Mouse (Mus musculus): ENCODE data around the gene Gdpd5. TPM values are rescaled to one million over a fixed set of nuclear protein-coding genes. Genes with fewer than 3 reads are reported as not detected.

The Gdpd5 gene
- polyA plus RNA-seq (2015; fragmentation: Nextera tagmentation; extraction: Ambion mirVana), result 41.2 and 45.7 TPM in 2 replicates

DNA sequence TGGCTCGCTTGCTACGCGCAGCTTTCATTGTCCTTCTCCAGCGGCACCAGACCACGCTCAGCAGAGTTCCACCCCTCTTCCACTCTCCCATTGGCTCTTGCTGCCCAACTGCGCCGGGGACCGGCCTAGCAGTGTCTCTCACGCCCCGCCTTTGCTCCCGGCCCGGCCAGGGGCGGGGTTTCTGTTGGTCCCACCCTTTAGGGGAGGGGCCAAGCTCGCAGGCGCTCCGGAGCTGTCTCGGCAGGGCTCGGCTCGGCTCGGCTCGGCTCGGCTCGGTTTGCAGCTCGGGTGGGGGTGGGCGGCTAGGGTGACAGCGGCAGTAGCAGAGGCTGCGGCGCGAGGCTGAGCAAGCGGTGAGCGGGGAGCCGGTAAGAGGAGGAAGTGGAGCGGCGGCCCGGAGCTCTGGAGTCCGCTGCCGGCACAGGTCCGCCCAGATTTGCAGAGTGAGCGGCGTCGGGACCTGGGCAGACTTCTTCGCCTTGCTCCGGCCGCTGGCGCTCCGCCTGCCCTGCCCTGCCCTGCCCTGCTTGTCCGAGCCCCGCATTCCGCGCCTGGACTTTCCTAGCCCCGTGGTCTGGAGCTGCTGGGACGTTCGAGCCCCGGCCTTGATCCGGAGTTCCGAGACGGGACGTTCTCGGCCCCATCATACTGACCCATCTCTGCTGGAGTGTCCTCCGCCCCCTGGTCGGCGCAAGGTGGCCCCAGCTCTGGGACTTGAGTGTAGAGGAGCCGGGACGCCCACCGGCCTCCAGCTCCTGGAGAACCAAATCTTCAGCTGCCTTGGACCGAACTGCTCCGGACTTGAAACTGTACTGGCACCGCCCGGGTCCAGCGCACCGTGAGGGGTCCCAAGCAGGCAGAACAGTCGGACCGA lies at the start of gene Gdpd5:
Gene Gdpd5 (plus strand): TSS at position 201 of the 874 bp plus-strand sequence.
- no peaks in the 10 kb centered on the region for H3K27me3 ChIP-seq (replicated peaks)
- WGBS, result under 1% methylated on average over 73 of the region's 73 CpGs
- peak within 1 kb of the TSS; percentile 91 for H3K4me2 ChIP-seq

DNA sequence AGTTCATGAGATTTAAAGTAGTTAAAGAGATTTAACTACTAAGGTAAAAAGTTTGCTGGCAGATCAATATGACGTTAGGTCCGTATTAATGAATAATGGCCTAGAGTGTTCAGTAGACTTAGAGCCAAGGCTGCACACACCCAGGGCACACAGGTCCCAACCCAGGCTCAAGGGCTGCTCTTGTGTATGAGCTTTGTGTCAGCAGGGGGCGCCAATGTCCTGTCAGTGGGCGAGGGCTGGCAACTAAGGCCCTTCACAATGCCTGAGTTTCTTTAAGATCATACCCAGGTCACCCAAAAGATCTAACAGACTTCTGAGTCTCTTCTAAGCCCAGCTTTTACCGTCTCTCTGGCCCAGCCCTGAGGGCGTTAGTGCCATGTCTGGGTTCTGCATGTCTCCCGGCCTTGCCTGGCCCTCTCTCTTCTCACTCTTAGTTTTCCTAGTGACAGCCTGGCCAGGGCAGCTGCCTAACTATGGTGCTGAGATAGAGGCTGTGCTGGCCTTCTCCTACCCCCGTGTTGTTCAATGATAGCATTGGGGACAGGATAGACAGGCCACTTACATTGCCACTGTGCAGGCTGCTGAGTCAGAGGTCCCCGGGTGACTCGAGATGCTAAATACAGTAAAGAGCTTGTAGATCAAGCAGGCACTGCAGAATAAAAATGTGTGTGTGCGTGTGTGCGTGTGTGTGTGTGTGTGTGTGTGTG lies 48.3 kb upstream of the Gdpd5 start:
- ATAC-seq (ENCODE audit: low FRiP score), result no peak; the same call in 1 of the 2 replicates
- Histone ChIP-seq H3K27ac (replicated peaks) (peak overlapping the region; percentile 49), H3K4me1 (peaks cover 15% of the 10 kb centered on the region), H3K9ac (replicated peaks) (no peak overlapping the region), H3K27me3 (replicated peaks) (no peaks in the 10 kb centered on the region), H3K9me3 (replicated peaks) (no peaks in the 10 kb centered on the region), H3K4me2 (no peak overlapping the region), H3K36me3 (peaks cover 34% of the 10 kb centered on the region), H3K4me3 (replicated peaks) (no peak overlapping the region)
- 43% methylated on average over 12 of the region's 12 CpGs for WGBS

More for the DNA sequence above, at the start of gene Gdpd5:
- peak within 1 kb of the TSS; percentile 82 for H3K4me3 ChIP-seq (replicated peaks)
- peak within 1 kb of the TSS; percentile 84 for H3K9ac ChIP-seq (replicated peaks)
- peak within 1 kb of the TSS; percentile 98 for H3K27ac ChIP-seq (replicated peaks)
- H3K9me3 ChIP-seq (replicated peaks), result no peaks in the 10 kb centered on the region
- peaks cover 52% of the 10 kb centered on the region for H3K4me1 ChIP-seq
- no peaks in the 10 kb centered on the region for H3K36me3 ChIP-seq
- ATAC-seq (ENCODE audit: low FRiP score), result peak; percentile 95

DNA sequence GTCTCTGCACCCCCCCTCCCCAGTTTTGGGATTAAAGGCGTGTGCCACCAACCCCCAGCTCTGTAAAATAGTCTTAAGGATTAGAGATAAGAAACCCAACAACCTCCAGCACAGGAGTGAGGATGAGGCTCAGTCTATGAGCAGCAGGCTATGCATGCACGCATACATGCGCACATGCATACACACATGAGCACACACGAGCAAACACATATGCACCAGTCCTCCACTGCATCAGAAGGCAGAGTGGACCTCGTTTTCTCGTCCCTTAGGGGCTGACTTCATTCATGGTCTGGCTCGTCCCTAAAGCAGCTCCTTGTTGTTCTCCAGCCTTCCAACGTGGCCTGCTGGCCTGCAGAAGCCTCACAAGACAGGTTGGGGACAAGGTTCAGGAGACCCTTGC lies 40.5 kb upstream of the Gdpd5 start:
- H3K27ac ChIP-seq (replicated peaks), result no peak overlapping the region
- H3K4me3 ChIP-seq (replicated peaks), result no peak overlapping the region
- ATAC-seq (ENCODE audit: low FRiP score), result no peak
- no peak overlapping the region for H3K4me2 ChIP-seq
- 87% methylated on average over 8 of the region's 8 CpGs for WGBS
- H3K9ac ChIP-seq (replicated peaks), result no peak overlapping the region
- no peaks in the 10 kb centered on the region for H3K9me3 ChIP-seq (replicated peaks)
- no peaks in the 10 kb centered on the region for H3K27me3 ChIP-seq (replicated peaks)
- peaks cover 27% of the 10 kb centered on the region for H3K36me3 ChIP-seq
- H3K4me1 ChIP-seq, result no peaks in the 10 kb centered on the region

DNA sequence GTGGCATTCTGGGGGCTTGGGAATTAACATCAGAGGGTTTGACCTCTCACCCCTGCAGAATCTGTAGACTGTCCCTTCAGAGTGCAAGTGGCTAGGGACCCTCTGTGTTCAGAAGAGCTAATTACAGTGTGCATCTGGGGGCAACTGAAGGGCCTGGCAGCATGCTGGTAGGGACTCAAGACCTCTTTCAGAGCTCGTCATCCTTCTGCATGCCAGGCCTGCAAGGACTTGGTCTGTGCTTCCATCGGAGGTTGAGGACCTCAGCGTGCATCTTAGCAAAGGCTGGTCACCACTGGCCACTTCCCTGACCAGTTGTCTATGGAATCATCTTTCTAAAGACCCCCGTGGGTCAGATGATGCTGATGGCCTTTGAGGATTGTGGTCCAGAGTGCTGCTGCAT lies 37.6 kb upstream of the Gdpd5 start:
- Histone ChIP-seq H3K4me3 (replicated peaks) (no peak overlapping the region), H3K4me2 (no peak overlapping the region), H3K36me3 (peaks cover 12% of the 10 kb centered on the region), H3K9ac (replicated peaks) (no peak overlapping the region), H3K27me3 (replicated peaks) (no peaks in the 10 kb centered on the region), H3K4me1 (no peaks in the 10 kb centered on the region), H3K9me3 (replicated peaks) (no peaks in the 10 kb centered on the region), H3K27ac (replicated peaks) (no peak overlapping the region)
- no peak for ATAC-seq (ENCODE audit: low FRiP score)
- 87% methylated on average over 4 of the region's 4 CpGs for WGBS

DNA sequence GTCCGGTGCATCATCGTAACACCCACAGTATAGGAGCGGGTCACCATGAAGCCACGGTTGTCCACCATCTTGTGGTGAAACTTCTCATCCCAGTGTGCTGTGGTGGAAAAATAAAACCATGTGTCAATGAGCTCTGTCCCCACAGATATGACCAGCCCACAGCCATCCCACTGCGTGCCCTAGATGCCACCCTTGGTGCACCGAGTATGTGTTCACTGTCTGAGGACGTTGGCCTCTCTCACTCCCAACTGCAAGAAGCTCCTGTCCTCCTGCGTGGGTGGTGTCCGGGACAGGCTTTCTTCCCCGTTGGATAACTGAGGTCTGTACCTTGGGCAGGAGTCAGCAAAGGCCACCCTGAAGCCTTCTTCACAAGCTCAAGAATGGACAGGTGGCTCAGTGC lies 33.9 kb upstream of the Gdpd5 start:
- Histone ChIP-seq H3K4me3 (replicated peaks) (no peak overlapping the region), H3K9ac (replicated peaks) (no peak overlapping the region), H3K27me3 (replicated peaks) (no peaks in the 10 kb centered on the region), H3K27ac (replicated peaks) (no peak overlapping the region), H3K9me3 (replicated peaks) (no peaks in the 10 kb centered on the region), H3K36me3 (peaks cover 12% of the 10 kb centered on the region), H3K4me1 (peaks cover 28% of the 10 kb centered on the region), H3K4me2 (no peak overlapping the region)
- 95% methylated on average over 10 of the region's 10 CpGs for WGBS
- no peak for ATAC-seq (ENCODE audit: low FRiP score)

DNA sequence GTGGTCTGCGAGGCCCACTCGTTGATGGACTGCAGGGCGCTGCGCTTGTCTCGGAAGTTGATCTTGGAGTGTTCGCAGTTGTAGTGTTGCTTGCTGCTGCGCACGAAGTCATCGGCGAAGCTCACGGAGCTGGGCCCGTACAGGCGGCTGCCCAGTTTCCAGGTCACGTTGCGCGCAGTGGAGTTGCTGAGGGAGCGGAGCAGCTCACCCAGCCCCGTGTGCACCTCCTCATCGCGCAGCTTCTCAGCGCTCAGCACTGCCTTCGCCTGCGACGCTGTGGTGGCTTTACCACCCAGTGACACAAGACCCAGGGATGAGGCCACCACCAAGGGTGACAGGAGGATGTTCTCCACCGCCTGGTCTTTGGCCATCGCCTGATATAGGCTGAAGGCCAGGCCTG lies 32.3 kb upstream of the Gdpd5 start:
- H3K36me3 ChIP-seq, result peaks cover 12% of the 10 kb centered on the region
- no peak for ATAC-seq (ENCODE audit: low FRiP score)
- 96% methylated on average over 26 of the region's 26 CpGs for WGBS

DNA sequence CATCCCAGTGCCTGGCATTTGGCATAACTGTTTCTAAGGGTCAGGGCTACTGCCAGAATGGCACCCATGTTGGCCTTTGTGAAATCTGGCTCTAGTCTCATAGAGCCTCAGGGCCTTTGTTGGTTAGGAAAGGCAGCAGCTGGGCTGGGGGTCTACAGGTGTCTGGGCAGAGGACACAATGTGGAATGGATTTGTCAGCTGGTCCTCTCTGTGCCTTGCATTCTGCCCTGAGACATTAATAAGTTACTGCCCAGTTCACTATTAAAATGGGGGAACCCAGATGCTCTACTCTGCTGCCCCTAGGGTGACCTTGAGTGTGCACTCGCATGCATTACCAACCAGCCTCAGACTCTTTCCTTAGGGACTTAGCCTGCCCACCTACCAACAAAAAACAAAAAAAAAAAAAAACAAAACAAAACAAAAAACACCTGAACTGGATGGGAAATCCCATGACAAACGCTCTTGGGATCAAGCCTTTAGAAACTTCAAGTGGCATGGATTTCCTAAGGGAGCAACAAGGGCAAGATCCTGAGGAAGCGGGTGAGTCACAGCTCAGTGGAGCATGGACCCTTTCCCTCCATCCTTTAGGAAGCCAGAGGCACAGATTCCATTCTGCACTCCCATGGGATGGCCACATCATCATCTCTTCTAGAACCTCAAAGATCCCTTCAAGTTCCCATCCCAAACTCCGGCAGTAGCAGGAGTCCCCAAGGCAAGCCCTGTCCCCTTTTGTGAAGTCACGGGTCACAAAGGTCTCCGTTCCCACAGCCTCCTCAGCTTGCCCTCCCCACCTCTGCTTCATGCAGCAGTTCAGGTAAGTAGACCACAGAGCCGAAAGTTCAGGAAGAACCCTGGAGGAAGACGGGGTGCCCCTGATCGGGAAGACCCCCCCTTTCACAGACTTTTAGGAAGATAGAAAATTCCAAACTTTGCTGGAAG lies 31.2 kb upstream of the Gdpd5 start:
- peak overlapping the region; percentile 50 for H3K9ac ChIP-seq (replicated peaks)
- H3K27ac ChIP-seq (replicated peaks), result no peak overlapping the region
- H3K9me3 ChIP-seq (replicated peaks), result no peaks in the 10 kb centered on the region
- H3K36me3 ChIP-seq, result peaks cover 12% of the 10 kb centered on the region
- no peak for ATAC-seq (ENCODE audit: low FRiP score)
- H3K4me2 ChIP-seq, result peak overlapping the region; percentile 57
- no peaks in the 10 kb centered on the region for H3K27me3 ChIP-seq (replicated peaks)
- peak overlapping the region; percentile 43; the same call in 1 of the 2 replicates for H3K4me3 ChIP-seq (replicated peaks)
- H3K4me1 ChIP-seq, result peaks cover 44% of the 10 kb centered on the region
- 84% methylated on average over 9 of the region's 9 CpGs for WGBS

More for the DNA sequence above, 32.3 kb upstream of the Gdpd5 start:
- Histone ChIP-seq H3K9ac (replicated peaks) (no peak overlapping the region), H3K4me1 (peaks cover 40% of the 10 kb centered on the region), H3K4me3 (replicated peaks) (no peak overlapping the region), H3K4me2 (no peak overlapping the region), H3K27ac (replicated peaks) (no peak overlapping the region), H3K27me3 (replicated peaks) (no peaks in the 10 kb centered on the region), H3K9me3 (replicated peaks) (no peaks in the 10 kb centered on the region)

DNA sequence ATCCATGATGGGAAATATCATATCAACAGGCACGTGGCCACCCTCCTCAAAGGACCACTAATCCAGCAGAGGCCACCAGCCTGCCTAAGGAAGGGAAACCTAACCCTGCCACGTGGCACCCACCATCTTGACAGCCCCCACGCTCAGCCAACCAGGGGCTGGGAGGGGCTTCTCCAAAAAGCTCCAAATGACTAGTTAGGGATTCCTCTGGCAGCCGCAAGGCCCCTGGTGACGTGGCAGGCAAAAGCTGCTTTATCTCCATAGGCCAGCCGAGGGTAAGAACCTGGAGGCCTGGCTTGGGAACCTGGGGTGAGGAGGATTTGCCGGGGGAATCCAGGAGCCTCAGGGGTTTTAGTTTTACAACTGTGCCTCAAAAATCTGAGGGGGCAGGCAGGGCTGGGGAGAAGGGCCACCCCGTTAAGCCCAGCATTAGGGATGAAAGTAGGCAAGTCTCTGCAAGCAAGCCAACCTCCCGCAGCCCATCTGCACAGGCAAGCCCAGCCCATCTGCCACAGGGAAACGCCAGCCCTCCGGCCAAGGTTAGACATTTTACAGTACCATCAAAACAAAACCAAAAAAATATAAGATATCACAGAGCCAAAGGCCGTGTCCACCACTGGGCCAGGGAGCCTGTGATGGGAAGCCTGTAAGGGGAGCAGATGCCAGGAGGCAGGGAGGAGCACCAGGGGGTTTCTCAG lies 30.0 kb upstream of the Gdpd5 start:
- Histone ChIP-seq H3K9ac (replicated peaks) (peak overlapping the region; percentile 50), H3K27me3 (replicated peaks) (no peaks in the 10 kb centered on the region), H3K4me1 (peaks cover 56% of the 10 kb centered on the region), H3K36me3 (peaks cover 12% of the 10 kb centered on the region), H3K9me3 (replicated peaks) (no peaks in the 10 kb centered on the region), H3K4me3 (replicated peaks) (peak overlapping the region; percentile 43), H3K27ac (replicated peaks) (peak overlapping the region; percentile 81), H3K4me2 (peak overlapping the region; percentile 57)
- ATAC-seq (ENCODE audit: low FRiP score), result no peak
- 14% methylated on average over 12 of the region's 12 CpGs for WGBS

DNA sequence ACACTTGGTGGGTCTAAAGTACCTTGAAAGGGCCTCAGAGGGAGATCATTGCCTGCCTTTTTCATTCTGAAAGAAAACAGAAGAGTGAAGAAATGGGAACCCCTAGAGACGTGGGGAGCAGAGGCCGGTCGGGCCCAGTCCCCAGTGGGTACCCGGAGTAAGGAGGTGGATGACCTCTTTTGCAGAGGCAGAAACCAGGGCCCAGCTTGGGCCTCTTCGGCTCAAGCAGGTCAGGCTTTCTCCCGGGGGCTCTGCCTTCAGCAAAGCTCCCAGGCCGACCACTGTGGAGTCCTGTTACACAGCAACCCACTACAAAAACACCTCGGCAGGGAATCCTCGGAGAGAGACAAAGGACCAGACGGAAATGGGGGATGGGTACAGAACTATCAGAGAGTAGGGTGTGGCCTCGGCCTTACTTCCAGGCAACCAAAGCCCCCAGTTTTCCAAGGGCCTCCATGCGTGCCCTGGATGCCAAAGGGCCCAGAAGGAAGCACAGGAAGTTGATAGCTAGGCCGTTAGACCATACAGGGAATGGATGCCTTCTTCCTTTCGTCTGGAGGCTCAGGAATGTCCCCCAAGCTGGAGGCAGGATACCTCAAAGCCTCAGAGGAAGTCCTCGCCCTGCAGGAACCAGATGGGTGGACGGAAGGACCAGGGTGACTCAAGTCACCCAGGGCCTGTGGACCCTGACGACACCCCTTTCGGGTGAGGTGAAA lies 29.3 kb upstream of the Gdpd5 start:
- WGBS, result 8% methylated on average over 18 of the region's 18 CpGs
- Histone ChIP-seq H3K9ac (replicated peaks) (peak overlapping the region; percentile 50), H3K27me3 (replicated peaks) (no peaks in the 10 kb centered on the region), H3K9me3 (replicated peaks) (no peaks in the 10 kb centered on the region), H3K4me2 (peak overlapping the region; percentile 57), H3K36me3 (peaks cover 10% of the 10 kb centered on the region), H3K4me3 (replicated peaks) (peak overlapping the region; percentile 43), H3K4me1 (peaks cover 63% of the 10 kb centered on the region), H3K27ac (replicated peaks) (peak overlapping the region; percentile 81)
- no peak for ATAC-seq (ENCODE audit: low FRiP score)
